Mouse (Mus musculus) cerebellum, postnatal 25 days (tissue): ENCODE measurements around the gene Scgb2b2.

Experiments
- DNase-seq, 2 experiments: peaks; one replicate each; pipeline ENCODE4 v3.0.0; 2021; ENCODE audit warnings: mixed read lengths in 2 of 2

Scgb2b2 gene

DNA sequence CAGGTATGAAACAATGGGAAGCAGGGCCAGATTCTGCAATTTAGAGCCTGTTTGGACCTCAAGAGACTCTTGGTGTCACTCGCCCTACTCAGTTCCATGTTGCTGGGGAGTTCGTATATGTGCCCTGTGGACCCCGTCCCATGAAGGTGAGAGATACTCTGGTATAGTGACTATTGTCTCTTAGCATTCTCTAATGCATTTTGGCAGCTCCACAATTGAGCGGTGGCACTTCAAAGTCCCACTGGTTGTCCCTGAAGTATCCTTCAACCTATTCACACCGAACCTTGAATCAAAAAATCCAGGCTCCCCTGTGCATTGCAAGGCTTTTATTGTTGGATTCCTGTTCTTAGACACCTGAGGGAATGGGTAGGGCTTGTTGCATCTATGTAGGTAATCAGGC is at the start of gene Scgb2b2:
TSS of gene Scgb2b2 (plus strand) at position 301 of the 400 bp plus-strand sequence.
- DNase-seq = no peak

DNA sequence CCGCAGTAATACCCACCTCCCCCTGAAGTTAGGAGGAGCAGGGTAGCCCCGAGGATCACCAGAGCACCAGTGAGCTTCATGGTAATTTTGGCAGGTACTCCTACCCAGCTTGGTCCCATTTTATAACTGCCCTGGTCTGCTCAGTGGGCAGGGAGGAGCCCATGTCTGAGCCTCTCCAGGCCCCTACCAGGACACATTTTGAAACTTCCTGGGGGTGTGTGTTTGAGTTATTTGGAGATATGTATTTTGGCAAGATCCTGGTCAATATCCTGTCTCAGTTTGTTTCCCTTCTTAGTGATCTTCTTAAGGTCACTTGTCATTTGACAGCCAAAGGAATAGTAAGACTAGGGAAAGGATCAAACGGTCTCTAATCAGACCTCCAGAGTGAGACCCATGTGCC is 1.4 kb downstream of the Scgb2b2 start, which contains the start of gene Scgb1b2:
TSS of gene Scgb1b2 (minus strand) at position 101 of the 400 bp plus-strand sequence.
- DNase-seq = no peak
